Mouse (Mus musculus) retina, postnatal 7 days (tissue): ENCODE data around the gene 2410015M20Rik.
"Not testable (repeated sequence)": the region's sequence is repeated elsewhere in the genome, so short reads cannot be mapped to it uniquely, and the experiment has no call there.

Experiments
- DNase-seq: peaks from one replicate; pipeline ENCODE4 v3.0.0-alpha.2; 2012; ENCODE audit warnings: low read depth, low spot score

The 2410015M20Rik gene

DNA sequence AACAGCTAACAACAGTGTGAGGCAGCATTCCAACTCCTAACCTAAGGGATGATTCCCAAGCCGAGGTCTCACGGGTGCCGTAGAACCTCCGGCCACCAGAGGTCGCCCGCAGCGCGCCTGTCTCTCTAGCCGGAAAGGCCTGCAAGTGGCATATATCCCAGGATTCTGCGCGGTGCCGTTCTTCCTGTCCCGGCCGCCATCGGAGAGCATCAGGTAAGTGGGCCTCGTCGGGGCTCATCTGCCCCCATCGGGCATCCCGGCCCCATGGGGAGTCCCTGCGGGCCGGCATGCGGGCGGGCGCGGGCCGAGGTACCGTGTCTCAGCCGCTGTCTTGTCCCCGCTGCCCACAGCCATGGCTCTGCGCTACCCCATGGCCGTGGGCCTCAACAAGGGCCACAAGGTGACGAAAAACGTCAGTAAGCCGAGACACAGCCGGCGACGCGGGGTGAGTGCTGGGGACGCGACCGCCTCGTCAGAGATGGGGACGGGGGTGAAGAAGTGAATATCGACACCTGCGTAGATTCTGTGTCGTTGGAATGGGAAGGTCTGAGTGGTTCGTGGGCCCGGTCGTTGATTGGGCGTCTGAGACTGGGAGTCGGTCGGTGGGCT lies 3.8 kb upstream of the 2410015M20Rik start, which contains the start of gene Rpl36:
Gene Rpl36 (plus strand): TSS at position 181 of the 609 bp plus-strand sequence.
- DNase-seq = peak; percentile 88

GRCm38 (mm10) chr17:56612565-56612939 lies 3.0 kb upstream of the 2410015M20Rik start:
- not testable (repeated sequence) for DNase-seq

DNA sequence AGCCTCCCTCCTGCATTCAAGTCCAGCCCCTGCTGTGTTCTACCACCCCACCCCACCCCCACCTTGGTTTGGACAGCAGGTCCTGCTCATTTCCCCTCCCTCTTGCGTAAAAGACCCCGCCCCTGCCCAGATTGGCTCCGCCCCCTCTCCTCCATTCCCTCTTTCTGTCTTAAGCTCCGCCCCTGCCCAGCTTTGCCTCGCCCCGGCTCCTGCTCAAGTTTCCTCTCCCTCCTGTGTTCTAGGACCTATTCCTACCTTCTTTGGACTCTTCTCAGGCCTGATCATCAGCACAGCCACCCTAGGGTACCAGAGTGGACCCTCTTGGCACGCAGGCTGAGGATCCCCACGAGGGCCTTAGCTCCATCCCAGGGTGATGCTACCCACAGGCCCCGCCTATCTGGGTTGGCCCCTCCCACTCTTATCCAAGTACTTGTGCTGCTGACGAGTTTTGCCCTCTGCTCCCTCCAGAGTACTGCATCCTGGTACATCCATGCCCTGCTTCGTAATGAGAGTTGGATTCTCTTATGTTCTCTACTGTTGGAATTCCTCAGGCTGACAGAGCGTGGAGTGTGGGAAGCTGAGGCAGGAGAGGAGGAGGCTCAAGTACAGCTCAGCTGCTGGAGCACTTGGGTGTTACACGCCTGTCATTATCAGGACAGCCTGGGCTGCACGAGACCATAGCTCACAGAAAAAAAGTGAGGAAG lies 2.4 kb upstream of the 2410015M20Rik start:
- DNase-seq = no peak

DNA sequence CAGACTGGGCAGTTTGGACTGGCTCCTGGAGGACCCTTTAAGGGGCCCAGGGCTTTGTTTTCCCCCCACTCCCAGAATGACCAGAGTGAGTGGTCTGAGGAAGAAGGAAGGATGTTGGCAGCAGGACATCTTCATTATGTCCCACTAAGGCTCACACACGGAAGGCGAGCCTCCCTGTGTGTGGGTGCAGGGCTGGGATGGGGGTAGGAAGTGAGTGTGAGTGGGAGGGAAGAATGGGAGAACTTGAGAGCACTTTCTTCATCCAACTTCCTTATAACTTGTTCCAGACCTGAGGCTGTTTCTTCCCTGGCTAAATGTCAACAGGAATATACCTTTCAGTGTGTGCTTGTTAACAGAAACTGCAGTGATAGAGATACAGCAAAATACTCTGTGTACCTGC lies 1.8 kb upstream of the 2410015M20Rik start:
- no peak for DNase-seq

DNA sequence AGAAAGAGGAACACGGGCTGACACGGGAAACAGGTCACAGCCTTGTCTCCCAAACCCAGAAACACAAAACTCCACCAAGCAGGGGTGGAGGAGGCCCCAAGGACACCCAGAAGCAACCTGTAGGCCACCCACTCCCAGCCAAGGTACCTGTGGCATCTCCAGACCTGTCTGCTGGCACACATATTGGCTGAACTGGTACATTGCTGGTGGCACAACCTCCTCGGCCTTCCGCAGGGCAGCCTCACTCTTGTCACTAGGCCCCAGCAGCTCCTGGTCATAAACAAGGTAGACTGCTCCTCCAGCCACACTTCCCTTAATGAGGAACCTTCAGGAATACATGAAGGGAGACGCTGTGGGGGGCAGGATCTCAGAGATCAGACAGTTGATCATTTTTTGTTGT lies 872 bp downstream of the 2410015M20Rik start:
- DNase-seq = no peak

GRCm38 (mm10) chr17:56607521-56608062 lies 2.0 kb downstream of the 2410015M20Rik start:
- DNase-seq = no peak

GRCm38 (mm10) chr17:56605431-56605830 lies 4.1 kb downstream of the 2410015M20Rik start:
- no peak for DNase-seq

- no peak for DNase-seq
Measured at GRCm38 (mm10) chr17:56604422-56604821, 5.1 kb downstream of the 2410015M20Rik start.

DNA sequence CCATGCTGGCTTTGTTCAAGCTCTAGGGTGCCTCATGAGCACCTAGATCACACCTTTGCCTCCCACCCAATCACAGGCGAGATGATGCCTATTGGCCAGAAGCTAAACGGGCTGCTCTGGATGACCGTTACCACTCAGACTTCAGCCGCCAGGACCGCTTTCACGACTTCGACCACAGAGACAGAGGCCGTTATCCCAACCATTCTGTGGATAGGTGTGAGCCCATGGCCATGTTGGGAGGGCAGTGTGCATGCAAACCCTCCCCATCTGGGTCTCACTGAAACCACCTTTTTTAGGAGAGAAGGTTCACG lies 5.5 kb downstream of the 2410015M20Rik start:
- DNase-seq = no peak

DNA sequence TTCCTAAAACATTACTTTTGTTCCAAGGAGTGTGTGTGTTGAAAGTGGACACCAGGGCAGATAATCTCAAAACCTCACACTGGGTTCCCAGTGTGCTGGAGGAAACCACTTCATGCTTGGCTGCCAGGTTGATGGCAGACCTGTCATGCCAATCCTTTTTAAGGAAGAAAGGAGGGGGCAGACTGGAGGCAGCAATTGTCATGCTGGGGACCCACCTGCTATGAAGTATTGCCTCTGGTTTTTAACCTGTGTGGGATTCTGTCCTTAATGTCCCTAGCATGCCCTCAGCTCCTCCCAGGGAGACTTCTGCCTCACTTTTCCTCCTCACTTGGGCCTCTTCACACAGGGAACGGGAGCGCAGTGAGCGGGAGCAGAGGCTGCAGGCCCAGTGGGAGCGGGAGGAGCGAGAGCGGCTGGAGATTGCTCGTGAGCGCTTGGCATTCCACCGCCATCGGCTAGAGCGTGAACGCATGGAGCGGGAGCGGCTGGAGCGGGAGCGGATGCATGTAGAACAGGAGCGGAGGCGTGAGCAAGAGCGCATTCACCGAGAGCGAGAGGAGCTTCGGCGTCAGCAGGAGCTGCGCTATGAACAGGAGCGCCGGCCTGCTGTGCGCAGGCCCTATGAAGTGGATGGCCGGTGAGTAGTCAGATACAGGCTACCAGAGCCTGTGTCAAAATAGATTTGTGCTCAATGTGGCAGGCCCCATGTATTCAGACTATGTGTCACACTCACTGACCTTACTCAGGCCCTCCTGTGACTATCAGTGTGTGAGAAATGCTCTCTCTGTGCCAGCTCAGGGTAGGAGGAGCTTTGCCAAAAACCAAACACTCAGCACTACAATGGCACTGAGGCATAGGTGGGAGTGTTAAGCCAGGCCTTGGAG lies 6.1 kb downstream of the 2410015M20Rik start:
- DNase-seq = no peak

DNA sequence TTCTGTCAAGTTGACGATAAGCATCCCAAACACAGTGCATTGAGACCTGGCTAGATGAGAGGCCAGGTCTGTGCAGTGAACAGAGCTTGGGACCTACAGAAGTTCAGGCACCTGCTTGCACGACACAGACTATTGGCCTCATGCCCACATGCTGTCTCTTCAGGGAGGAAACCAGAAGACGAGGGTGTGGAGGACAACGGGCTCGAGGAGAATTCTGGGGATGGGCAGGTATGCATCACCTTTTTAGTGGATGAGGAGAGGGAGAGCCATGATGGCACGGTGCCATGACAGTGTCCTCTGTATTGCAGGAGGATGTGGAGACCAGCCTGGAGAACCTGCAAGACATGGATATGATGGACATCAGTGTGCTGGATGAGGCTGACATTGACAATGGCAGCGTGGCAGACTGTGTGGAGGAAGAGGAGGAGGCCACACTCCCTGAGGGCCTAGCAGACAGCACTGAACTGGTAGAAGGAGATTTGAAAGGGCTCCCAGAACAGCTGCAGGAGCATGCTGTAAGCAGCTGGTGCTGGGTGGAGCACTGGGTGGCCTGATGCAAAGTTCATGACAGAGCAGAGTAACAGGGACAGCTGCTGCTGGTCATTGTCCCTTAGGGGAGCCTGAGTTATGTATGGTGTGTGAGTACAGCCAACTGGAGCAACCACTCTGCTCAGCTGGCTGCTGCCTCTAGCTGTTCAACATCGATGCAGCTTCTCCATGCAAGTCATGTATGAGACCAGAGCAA lies 15.9 kb downstream of the 2410015M20Rik start:
- no peak for DNase-seq

DNA sequence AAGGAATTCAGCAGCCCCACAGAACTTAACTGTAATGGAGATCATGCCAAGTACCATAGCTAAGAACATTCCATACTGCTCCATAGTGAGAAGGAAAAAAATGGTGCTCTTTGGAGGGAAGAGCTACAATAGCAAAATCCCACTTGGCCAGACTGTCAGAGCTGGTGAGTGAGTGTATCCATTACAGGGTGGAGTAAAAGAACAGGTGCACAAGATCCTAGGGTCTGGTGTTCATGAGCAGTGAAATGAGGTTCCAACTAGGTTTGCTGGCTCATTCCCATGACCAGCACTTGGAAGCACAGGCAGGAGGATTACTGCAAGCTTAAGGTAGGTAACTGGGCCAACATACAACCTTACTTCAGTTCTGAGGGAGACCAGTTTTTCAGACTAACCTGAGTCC lies 17.0 kb downstream of the 2410015M20Rik start:
- no peak for DNase-seq

DNA sequence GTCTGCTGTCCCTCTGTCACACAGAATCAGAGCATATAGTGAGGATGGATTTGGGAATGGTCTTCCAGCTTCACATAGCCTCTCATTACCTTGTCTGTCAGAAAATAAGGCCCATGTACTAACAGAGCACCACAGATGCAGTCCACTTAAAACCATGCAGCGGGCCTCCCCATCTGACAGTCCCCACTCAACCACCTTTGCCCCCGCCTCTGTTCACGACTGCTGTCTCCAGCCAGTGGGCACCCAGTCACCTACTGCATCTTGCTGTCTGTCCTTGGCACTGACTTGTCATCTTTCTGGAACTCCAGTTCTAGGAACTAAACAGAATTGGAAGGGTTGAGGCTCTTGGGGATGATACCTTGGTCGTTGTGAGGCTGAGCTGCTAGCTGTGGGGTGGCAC lies 20.6 kb downstream of the 2410015M20Rik start:
- DNase-seq = no peak

DNA sequence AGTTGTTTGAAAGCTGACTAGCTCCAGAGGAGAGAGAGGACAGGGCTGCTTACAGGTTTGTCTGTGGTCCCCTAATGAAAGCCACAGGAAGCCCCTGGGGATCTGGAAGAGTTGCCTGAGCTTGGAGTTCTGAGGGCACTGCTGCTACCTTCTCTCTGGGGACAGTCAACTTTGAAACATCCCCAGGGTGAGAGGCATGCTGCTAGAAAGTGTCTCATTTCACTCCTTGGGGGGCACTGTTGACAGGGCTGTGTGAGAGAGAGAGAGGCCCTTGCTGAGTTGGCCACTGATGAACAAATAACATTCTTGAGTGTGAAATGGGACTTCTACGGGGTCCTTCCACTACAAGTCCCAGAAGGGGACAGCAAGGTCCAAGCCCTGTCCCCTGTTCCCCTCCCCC lies 21.8 kb downstream of the 2410015M20Rik start:
- DNase-seq = no peak

DNA sequence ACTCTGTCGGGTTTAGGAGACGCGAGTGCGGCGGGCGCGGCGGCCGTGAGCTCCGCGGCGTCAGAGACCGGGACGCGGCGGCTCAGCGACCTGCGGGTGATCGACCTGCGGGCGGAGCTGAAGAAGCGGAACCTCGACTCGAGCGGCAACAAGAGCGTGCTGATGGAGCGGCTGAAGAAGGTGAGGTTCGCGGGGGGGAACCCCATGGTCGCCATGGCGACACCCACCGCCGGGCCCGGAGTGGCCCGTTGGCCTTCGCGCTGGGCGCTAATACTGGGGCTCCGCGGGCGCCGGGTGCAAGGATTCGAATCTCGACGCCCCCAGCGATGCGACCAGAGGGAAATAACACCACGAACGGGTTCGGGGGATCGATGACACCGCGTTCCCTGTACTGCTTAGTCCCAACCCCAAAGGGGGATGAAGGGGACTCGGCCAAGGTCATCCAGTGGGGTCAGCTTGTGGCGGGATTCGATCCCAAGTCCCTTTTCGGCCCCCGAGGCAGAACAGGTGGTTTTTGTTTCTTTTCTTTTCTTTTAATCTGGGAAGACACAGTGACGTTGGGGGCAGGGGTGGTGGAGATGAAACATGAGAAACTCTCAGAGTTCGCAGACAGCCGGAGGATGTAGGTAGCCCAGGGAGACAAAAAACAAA lies 24.3 kb downstream of the 2410015M20Rik start:
- DNase-seq = no peak

- peak; percentile 98 for DNase-seq
Measured at GRCm38 (mm10) chr17:56584257-56585130, 25.1 kb downstream of the 2410015M20Rik start, which contains the start of the genes Safb2 and Safb. Safb2 (minus strand) TSS chr17:56584585. Safb (plus strand) TSS chr17:56584825.

DNA sequence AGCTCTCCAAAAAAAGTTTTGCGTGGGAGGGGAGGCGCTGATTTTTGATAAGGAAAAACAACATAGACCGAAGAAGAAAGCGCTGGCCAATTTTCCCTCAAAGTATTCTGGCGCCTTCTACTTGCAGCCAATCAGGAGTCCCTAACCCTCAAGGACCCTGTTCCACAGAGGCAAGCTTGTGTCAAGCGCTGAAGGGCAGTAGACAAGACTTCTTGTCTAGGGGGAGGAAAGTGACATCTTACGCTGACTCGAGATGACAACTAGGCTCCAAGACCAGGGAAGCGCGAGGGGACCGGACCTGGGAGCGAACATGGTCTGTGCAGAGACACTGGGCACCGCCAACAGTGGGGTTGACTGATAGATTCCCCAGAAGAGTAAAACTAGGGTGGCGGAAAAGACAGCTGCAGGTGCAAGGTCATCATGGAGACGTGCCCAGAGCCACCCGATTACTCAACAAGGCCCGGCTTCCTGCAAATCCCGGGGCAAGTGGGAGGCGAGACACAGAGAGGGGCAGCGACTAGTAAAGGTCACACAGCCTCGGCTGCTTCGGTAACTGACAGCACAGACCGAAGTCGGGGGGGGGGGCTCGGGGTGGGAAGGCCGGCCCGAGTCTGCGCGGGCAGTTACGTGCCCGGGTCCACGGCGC lies 25.8 kb downstream of the 2410015M20Rik start:
- DNase-seq = no peak

- no peak for DNase-seq
Measured at GRCm38 (mm10) chr17:56583071-56583470, 26.5 kb downstream of the 2410015M20Rik start.

- no peak for DNase-seq
Measured at GRCm38 (mm10) chr17:56572939-56573338, 36.6 kb downstream of the 2410015M20Rik start.
